Mouse (Mus musculus): ENCODE measurements at regions not wholly inside any gene's neighbourhood (a gene's known extent, or its start where the extent isn't known, plus 50 kb on each side); places are given as distances from the start of the nearest gene placed in this dataset.

DNA sequence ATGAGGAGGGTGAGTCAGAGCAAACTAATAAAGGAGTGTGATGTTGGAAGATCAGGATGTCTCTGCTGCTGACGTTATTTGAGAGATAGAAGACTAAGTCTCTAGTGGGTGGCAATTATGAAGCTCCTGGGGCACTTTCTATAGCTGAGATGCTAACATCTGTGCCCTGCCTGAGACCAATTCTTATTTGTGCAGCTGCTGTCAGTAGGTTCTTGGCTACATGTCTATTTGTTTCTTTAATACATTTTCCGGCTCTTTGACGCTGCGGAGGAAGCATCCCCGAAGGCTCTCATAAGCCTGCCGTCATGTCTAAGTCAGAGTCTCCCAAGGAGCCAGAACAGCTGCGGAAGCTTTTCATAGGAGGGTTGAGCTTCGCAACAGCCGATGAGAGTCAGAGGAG lies 55.4 kb upstream of the Cast start:
- TF ChIP-seq CTCF (IDR thresholded peaks at IDR 0.05; ENCODE audit: low read depth) (no peak), EP300 (IDR thresholded peaks at IDR 0.05; ENCODE audit: low read depth) (no peak)

Data from liver, postnatal 0 days (tissue).